Mouse (Mus musculus) kidney, postnatal 10 days (tissue): ENCODE results near the gene Cask.
"Not testable (repeated sequence)": the region's sequence is repeated elsewhere in the genome, so short reads cannot be mapped to it uniquely, and the experiment has no call there.

ENCODE experiments used
- DNase-seq: peaks from one replicate; pipeline ENCODE4 v3.0.0; 2021; ENCODE audit warnings: mixed read lengths

Gene Cask

DNA sequence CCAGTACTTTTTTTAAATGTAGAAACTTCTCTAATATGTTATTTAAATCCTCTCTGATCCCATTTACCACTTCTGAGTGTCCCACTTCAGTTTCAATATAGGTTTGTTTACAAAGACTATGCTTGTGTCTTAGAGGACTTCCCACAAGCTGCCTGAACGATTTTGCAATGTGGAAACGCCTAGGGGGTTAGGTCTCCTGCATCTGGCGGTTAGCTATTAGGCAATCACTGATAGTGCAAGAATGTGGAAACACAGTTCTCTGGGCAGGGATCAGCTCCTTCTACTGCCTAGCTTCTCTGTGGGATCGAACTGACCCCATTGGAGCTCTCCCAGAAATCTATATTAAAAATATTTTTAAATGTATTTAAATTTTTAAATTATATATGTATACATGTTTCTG is at the start of gene Cask:
TSS of gene Cask (minus strand) at position 83 of the 400 bp plus-strand sequence.
- DNase-seq: no peak

DNA sequence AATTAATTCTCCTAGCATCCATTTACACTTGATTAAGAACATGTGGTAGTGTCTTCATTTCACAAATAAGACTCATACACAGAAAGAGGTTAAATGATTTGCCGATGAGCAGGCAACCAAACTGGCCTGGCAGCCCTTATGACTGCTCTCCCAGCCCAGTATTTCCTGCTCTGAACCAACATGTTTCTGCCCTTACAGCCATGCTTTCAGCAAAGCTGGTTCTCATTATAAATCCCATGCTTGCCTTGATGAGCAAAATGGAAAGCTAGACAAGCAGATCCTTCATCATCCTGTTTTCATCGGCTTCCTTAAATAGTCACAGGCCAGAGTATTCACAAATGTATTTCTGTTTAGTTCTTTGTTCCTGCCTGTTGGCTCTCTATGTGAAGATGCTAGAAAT is 38.8 kb upstream of the Cask start:
- DNase-seq: no peak

DNA sequence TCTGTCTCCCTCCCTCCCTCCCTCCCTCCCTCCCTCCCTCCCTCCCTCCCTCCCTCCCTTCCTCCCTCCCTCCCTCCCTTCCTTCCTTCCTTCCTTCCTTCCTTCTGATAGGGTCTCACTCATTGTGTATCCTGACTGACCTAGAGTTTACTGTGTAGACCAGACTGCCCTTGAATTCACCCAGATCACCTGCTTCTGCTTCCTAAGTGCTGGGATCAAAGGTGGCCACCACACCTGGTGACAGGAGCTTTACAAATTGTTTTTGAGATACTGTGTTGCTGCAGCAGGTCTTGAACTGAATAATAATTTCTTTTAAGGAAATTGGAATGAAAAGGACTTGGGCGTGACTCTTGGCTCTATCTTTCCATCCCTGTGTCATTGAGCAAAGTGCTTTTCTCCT is 33.2 kb upstream of the Cask start:
- no peak for DNase-seq

DNA sequence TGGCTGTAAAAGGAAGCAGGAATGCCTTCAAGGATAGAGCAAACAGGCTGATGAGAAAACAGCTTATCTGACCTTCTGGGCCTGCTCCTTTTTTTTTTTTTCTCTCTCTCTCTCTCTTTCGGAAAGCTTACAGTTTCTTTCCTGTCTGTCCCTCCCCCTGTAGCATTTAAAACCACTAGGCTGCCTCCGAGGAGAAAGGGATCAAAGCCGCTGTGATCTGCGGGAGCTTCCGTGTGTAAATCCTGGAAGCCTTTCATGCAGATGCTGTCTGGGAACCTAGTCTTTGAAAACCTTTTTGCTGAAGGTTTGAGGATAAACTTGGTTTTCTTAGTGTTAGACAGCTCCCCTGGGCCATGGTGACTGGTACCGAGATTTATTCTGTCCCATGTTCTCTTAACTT is 30.8 kb upstream of the Cask start:
- no peak for DNase-seq

DNA sequence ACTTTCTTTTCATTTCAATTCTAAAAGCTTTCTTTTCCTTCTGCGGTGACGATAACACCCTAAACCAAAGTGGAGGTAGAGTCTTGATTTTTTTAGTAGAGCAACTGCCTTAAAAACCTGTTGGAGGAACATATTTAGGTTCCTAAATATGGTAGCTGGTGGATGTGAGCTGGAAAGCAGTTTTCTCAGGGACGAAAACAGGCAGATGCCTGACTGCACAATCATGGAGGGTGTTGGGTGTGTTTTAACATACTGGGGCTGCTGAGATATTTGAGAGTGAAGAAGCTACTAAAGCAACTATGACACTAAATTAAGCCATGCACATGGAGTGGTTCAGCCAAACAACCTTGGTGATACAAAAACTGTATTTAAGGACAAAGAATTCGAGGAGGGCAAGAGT is 9.0 kb upstream of the Cask start:
- no peak for DNase-seq

DNA sequence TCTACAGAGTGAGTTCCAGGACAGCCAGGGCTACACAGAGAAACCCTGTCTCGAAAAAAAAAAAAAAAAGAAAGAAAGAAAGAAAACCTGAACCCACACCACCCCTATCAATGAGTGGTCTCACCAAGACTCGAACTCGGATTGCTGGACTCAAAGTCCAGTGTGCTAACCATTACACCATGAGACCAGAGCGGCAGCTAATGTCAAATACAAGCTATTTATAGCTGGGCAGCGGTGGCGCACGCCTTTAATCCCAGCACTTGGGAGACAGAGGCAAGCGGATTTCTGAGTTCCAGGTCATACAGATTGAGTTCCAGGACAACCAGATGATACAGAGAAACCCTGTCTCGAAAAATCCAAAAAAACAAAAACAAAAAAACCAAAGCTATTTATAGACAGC is 7.9 kb upstream of the Cask start:
- no peak for DNase-seq

DNA sequence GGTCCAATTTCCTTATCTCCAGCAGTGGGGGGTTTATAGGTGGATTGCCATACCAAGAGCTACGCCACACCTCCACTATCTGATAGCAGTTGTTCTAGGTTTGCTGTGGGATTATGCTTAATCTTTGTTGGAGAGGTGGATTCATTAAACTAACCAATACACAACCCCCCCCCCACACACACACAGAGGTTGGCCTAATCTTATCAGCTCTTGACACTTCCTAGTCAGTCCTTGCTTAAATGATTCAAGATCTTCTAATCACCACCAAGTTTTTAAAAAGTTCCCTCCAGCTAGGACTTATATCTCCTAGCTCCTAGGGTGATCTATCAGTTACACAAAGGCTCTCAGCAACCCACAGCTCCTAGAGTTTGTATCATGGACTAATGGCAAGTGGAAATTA is 2.7 kb downstream of the Cask start:
- no peak for DNase-seq

DNA sequence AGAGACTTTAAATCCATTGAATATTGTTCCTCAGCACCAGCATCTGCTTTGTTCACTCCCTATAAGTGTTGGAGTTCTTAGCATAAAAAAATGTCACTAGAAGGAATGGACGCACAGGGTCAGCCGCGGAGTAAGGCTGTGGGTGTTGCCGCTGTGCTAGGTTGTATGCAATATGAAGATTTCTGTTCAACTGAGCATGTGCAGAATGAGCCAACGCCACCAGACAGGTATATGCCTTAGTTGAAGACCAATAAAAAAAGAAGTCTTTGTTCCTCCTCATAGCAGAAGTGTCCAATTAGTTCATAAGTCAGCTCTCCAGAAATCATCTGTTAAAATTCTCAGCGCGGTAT is 3.7 kb downstream of the Cask start:
- DNase-seq: peak; percentile 13

DNA sequence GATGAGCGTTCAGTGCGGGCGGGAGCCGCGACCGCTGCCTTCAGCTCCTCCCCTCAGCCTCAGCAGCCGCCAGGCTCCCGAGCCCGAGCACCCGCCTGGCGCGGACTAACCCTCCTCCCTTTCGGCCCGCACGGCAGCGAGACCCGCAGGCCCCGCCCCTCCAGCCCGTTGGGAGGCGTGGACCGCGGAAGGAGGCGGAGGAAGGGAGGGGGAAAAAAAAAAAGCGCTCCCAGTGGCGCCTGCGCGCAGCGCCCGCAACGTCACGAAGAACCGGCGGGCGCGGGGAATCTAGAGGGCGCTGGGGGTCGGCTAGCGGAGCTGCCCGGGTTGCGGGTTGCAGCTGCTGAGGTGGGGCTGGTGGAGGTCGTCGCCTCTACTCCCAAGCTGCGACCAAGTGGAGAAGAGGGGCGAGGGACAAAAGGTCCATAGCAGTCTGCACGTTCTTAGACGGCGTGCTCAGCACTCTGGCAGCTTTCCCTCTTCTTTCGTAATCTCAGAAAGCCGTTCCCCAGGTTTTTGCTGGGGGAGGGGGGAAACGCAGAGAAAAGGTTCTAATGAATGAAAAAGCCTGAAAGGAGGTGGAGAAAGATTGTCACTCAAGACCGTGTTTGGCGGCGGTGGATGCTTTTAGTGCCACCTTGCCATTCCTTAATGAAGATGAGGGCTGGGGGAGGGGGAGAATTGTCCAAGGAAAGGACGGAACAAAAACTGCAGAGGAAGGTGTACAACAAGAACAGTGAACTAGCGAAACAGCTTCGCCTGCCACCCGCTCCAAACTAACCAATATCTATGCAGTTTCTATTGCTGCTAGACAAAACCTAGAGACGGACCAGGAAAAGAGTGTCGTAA is 4.3 kb downstream of the Cask start:
- DNase-seq: peak; percentile 93

DNA sequence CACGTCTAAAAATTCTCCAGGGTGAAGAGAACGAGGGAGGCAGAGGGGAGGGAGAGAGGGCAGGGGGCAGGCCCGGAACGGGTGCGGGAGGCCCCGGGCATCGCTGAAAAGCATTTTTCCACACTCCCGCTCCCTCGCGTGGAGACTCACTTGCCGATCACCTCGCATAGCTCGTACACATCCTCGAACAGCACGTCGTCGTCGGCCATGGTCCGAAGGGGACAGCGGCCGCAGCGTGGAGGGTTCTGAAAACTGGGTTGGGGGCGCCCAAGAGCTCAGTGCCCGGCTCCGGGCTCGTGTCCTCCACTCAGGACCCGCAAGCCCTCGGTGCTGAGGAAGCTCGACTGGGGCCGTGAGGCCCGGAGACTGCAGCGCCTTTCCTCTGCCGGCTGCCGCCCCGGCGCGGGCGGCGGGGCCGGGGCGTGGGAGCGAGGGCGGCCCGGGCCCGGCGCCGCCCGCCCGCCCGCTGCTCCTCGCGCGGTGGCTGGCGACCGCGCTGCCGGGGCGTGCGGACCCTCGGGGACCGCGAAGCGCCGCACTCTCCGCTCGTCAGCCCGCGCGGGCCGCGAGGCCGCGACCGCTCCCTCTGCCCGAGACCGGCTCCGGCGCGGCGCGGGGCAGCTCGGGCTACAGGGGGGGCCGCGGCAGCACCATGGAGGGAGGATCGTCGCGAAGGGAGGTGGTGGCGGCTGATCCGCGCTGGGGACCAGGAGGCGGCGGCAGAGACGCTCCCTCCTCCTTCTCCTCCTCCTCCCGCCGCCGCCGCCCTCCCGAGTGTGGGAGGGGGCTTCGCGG is 5.1 kb downstream of the Cask start:
- DNase-seq: peak; percentile 71

DNA sequence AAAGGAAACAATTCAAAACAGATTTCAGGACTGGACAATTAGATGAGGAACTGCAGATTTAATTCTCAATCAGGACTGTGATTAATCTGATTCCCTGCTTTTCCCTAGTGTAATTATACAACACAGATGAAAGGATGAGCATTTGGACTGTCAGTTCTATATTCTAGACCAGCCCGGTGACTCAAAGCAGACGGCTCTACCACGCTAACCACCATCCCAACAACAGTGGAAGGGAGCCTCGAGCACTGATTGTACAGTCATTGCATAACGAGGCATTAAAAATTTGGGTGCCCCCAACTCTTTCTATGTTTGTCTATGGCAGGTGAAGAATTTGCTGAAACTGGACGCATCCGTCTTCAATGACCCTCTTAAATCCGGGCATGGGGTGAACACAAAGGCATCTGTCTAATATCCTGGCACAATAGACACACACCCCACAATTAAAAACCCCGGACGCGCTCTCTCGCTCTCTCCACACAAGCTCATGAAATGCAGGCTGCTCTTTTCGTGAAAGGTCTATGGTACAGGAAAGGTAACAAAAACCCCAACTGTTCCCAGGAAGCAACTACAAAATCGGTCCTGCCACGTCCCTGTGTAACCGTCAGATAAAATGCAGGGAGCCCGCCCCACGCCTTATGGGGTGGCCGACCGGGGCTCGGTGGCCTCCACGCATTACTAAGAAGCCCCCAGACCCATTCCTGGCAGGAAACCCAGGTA is 5.9 kb downstream of the Cask start:
- DNase-seq: peak; percentile 6

DNA sequence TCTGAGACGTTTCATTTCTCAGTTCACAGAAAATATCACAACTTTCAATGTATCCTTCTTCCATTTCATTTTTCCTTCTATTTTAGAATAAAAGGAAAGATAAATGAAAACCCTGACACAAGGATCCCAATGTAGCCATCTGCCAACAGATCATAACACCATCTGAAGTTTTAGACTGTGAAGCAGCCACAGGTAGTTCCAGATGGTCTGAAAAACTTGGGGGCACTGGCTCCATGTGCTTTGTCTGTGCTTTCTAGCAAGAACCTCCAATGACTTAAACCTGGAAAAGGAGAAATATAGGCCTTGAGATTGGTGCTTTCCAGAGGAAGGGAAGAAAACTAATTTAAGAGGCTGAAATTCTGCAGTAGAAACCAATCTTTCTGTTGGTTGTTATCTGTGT is 28.4 kb downstream of the Cask start:
- DNase-seq: no peak

DNA sequence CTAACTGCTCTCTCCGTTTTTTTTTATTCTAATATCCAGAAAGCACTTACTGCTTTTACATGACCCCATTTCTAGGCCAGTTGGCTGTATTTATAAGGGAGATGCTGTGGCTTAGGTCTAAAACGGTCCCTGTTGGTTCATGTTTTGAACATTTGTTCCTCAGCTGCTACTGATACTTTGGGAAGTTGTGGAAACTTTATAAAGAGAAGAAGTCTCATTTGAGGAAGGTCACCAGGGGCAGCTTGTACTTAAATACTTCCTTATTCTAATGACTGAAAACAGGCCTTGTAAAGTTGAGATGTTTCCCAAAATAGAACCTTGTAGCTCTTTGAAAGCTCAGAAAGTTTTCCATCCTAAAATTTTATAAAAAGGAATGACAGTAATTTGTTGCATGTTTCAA is 52.4 kb downstream of the Cask start:
- no peak for DNase-seq

DNA sequence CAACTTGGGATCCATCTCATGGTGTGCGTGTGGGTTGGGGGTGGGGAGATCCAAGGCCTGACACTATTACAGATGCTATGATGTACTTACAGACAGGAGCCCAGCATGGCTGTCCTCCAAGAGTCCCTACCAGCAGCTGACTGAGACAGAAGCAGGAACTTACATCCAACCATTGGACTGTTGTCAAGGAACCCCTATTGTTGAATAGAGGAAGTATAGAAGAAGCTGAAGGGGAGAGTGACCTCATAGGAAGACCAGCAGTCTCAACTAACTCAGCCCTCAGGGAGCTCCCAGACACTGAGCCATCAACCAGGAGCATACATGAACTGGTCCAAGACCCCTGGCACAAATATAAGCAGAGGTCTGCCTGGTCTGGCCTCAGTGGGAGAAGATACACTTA is 85.5 kb downstream of the Cask start:
- no peak for DNase-seq

DNA sequence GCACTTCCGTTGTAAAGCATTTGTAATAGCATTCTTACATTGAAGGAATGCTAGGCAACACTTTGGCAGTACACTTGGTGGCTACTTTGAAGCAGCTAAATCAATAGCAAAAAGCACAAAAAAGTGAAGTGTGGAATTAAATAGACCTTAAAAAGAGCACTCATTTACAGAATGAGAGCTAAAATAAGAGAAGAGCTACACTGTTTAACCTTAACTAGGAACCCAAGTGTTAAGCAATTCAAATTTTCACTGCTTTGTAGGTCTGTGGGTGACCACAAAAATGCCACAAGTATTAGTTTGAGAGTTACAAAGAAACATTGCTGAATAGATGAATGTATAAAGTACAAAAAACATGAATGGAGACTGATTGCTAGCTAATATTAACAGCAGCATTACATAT is 86.1 kb downstream of the Cask start:
- no peak for DNase-seq

DNA sequence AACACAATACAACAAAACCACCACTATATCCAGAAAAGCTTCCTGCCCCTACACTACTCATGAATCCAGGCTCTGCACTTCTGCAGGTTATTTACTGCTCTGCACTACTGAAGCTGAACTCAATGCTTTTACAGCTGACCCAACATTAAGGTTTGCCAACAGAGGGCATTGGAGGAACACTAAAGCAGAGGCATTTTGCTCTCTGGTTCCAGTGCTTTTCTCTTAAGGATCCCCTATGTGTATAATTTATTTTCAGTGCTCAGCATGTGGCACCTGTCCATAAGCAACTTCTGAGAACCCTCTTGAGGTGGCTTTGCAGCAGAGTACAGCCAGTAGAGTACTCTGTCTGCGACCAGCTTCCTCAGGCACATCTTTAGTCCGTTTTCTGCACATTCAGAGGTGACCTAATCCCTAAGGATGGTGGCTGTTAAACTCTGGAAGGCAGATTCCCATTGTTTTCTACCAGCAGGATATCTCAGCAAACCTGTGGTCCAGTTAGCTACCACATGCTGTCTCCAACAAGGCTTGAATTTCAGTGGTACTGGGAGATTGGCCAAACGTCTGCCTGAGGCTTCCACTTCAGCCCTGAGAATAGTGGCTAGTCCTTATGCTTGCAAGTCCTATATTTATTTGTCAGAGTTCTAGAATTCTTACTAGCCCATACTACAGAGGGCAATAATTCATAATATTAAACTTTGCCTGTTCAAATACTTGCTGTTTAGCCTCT is 93.7 kb downstream of the Cask start:
- peak; percentile 6 for DNase-seq

DNA sequence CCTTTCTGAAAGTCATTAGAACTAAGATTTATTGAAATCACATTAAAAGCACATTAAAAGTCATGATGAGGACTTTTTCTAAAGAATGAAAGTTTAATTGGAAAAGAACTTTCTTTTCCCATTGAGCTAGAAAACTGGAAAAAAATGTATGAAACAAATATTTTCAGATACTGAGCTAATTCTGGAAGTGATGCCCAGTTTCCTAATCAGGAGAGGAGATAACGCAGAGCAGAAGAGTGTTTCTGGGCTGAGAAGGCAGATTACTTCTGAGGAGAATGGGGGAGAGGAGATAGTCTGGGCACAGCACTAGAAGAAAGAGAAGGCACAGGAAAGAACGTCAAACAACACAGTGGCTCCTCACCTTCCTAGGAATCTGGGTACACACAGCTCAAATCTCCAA is 110.1 kb downstream of the Cask start:
- no peak for DNase-seq

DNA sequence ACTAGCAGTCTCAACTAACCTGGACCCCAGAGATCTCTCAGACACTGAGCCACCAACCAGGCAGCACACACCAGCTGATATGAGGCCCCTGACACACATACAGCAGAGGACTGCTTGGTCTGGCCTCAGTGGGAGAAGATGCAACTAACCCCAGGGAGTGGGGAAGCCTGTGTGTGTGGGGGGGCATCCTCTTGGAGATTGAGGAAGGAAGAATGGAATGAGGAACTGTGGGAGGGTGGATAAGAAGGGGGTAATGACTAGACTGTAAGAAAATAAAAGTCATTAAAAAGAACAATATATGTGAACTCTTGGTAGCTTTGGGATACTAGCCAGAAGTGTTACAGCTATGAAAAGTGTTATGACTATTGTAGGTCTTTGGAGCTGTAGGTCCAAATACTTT is 120.4 kb downstream of the Cask start:
- not testable (repeated sequence) for DNase-seq

DNA sequence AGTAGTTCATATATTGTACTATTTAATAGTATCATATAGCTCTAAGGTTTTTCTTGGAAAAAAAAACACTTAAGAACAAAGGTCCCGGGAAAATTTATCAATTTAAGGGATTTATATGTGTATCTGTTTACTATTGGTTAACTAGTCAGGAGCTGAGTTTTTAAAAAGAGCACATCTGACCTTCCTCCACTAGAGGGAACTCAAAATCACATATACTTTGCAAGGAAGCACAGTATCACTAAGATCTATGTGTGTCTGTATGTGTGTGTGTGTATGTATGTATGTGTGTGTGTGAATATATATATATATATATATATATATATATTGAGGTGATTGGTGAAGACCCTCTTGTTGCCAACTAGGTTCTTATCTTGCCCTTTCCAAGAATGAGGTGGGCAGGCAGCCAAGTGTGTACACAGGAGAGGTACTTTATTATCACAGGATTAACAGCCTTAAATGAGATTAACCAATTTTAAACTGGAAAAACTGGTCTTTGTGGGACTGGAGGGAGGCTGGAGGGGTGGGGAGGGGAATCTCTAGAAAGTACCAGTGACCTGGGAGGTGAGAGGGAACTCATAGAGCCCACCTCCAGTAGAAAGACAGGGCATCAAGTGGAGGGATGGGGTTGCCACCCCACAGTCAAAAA is 121.2 kb downstream of the Cask start:
- peak; percentile 9 for DNase-seq

DNA sequence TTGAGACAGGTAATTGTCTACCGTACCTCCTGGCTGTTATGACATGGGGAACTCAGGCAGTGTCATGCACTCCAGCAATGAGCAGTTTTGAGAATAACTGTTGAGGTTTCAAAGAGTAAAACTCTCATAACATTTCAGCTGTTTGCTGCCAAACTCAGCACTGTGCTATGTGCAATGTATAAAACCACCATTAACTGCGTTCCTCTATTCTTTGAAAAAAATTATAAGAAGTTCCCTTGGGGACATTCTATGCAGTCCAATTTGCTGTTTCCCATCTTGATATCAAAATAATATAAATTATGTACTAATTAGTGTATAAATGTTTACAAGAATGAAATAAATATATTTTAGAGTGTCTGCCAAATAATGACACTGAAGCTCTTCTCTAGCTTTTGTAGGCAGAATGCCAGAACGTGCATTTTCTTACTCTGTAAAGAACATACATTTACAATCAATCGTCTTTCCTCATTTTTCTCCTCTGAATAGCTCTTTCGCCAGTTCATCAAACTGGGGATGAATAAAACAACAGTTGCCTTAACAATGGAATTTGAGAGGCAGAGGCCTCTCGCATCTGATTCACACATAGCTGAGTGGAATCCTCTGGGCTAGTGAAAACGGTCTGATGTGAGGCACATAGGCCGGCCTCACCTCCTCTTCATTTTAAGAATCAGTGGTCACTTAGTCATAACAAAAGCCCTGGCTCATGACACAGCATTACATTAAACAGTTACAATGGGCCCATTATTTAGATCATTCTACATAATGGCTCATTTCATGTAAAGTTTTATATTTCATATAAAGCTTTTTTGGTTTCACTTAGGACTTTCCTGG is 125.4 kb downstream of the Cask start:
- no peak for DNase-seq

DNA sequence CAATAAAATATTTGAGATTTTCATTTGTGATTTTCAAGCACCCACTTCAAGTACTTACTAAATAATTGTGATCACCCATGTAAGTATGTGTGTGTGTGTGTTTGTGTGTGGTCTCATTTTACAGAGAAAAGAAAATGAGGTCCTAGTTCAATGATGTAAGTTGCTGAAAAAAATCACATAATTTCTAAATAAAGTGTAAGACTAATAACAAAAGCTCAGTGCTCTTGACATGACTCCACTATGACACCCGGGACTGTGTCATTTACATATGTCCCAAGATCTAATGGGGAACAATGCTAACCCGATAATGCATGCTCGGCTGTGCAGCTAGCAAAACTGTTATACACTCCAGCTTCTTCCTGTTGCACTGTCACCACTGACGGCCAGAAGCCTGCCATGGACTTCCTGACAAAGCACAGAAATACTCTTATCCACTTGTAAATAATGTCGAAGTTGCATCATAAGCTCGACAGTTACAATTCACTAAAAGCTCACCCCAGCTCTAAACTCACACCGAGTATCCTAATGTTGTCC is 130.8 kb downstream of the Cask start:
- DNase-seq: peak; percentile 7
